Mouse (Mus musculus) frontal cortex, adult 2 months (tissue): ENCODE data around the gene Pla1a. TPM values are rescaled to one million over a fixed set of nuclear protein-coding genes. Genes with fewer than 3 reads are reported as not detected.

Experiments
- DNase-seq, 2 experiments: peaks; one replicate each; pipeline ENCODE4 v3.0.0; 2022; ENCODE audit warnings: low spot score in 1 of 2; ENCODE audit errors: extremely low spot score in 1 of 2
- polyA plus RNA-seq: library from polyadenylated mRNA; depleted of rRNA; stranded (reverse); fragments of >200 nt; gene quantifications from 2 replicates; pipeline ENCODE4 v1.2.3, GENCODE M21; 2012

Pla1a gene
- polyA plus RNA-seq, 1 experiment: 2.4 TPM

GRCm38 (mm10) chr16:38392126-38392894 lies 40.6 kb downstream of the Pla1a start:
- no peak for DNase-seq

- no peak for DNase-seq
Observed at GRCm38 (mm10) chr16:38390322-38390721, 42.6 kb downstream of the Pla1a start.

GRCm38 (mm10) chr16:38389284-38389893 lies 43.6 kb downstream of the Pla1a start:
- DNase-seq: no peak

- DNase-seq: no peak
Observed at GRCm38 (mm10) chr16:38388757-38389156, 44.2 kb downstream of the Pla1a start.

GRCm38 (mm10) chr16:38387389-38387788 lies 45.6 kb downstream of the Pla1a start:
- no peak for DNase-seq

GRCm38 (mm10) chr16:38385700-38386099 lies 47.2 kb downstream of the Pla1a start:
- DNase-seq: no peak

GRCm38 (mm10) chr16:38385184-38385634 lies 47.7 kb downstream of the Pla1a start:
- no peak for DNase-seq

GRCm38 (mm10) chr16:38383683-38384082 lies 49.3 kb downstream of the Pla1a start:
- DNase-seq: no peak

GRCm38 (mm10) chr16:38379926-38380325 lies 53.0 kb downstream of the Pla1a start:
- no peak for DNase-seq

- DNase-seq: no peak
Observed at GRCm38 (mm10) chr16:38379493-38379892, 53.5 kb downstream of the Pla1a start.

GRCm38 (mm10) chr16:38379088-38379487 lies 53.9 kb downstream of the Pla1a start:
- DNase-seq: no peak

GRCm38 (mm10) chr16:38378591-38378990 lies 54.4 kb downstream of the Pla1a start:
- DNase-seq: no peak

- no peak for DNase-seq
Observed at GRCm38 (mm10) chr16:38377546-38377945, 55.4 kb downstream of the Pla1a start.

- DNase-seq: no peak
Observed at GRCm38 (mm10) chr16:38376841-38377249, 56.1 kb downstream of the Pla1a start.

GRCm38 (mm10) chr16:38376163-38376840 lies 56.6 kb downstream of the Pla1a start:
- DNase-seq: peak in 1 of 2 experiments; percentile 69

- no peak for DNase-seq
Observed at GRCm38 (mm10) chr16:38375182-38375581, 57.8 kb downstream of the Pla1a start.

GRCm38 (mm10) chr16:38374379-38375140 lies 58.4 kb downstream of the Pla1a start:
- DNase-seq: no peak

- no peak for DNase-seq
Observed at GRCm38 (mm10) chr16:38373941-38374340, 59.0 kb downstream of the Pla1a start.

GRCm38 (mm10) chr16:38373439-38373838 lies 59.5 kb downstream of the Pla1a start:
- no peak for DNase-seq

GRCm38 (mm10) chr16:38372876-38373275 lies 60.1 kb downstream of the Pla1a start:
- no peak for DNase-seq
